Mouse (Mus musculus) left cerebral cortex, adult 18-20 months (tissue): ENCODE results near the gene Acnat1. TPM values are rescaled to one million over a fixed set of nuclear protein-coding genes. Genes with fewer than 3 reads are reported as not detected.
"Not testable (repeated sequence)": the region's sequence is repeated elsewhere in the genome, so short reads cannot be mapped to it uniquely, and the experiment has no call there.

ENCODE experiments used
- DNase-seq, 2 experiments: peaks; one replicate each; pipeline ENCODE4 v3.0.0; 2021 to 2022; ENCODE audit warnings: low spot score in 2 of 2, mixed read lengths in 1 of 2
- long read RNA-seq, 2 experiments: library from polyadenylated mRNA; stranded (forward); transcript quantifications; one replicate each; pipeline ENCODE4 v2.0.0; 2021
- total RNA-seq, 2 experiments: library from RNA; stranded (reverse); gene quantifications; 2 replicates each; pipeline ENCODE4 v1.2.3; 2021

Acnat1 gene
- under 1 TPM in 1 of 2 experiments, not detected in 1; 0.23 TPM for total RNA-seq
- long read RNA-seq, experiment 1, result 0 reads
- long read RNA-seq, experiment 2, result 0 reads

DNA sequence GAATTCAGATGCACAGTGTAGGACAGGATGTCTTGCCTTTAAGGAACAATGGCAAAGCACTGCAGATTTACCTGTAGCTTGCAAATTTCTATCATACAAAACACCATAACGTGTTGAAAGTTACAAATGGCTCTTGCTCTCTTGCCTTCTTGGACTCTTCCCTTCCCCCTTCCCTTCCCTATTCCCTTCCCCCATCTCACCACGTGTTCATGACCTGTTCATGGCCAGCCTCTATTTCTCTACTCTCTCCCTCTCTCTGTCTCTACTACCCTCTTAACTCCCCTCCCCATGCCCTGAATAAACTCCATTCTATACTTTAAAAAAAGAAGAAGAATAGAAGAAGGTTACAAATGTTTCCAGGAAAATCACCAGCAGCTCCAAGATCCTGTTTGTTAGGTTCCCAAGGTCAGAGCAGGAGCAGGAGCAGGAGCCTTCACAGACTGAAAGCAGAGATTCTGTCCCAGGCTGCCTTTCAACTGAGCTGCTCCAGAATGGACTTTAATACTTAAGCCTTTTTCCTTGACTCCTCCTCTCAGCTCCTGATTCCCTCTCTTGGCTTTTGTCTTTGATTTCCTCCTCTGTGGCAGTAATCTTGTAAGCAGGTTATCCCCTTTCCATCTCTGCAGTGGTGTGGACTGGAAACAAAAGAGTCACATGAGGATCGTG lies at the start of gene Acnat1:
Acnat1 (minus strand) TSS at position 478 of the 666 bp plus-strand sequence.
- DNase-seq, result no peak

DNA sequence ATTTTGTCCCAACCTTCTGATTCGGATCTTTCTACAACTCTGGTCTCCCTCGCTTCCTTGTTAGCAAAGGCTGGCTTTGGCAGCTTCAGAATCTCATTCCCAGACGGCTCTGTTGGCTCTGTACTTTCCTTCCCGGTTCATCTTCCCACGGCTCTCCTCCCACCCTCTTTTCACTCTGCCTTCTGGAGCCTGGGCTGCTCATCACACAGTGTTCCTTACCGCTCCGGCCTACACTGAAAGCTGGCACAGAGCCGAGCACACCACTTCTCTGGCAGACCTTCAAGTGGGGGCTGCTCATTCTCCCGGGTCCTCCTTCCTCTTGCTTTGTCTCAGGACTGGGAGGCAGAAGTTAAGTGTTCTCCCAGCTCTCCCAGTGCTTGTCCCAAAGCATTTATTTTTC lies 48.9 kb upstream of the Acnat1 start:
- DNase-seq, result peak; percentile 84 to 90

DNA sequence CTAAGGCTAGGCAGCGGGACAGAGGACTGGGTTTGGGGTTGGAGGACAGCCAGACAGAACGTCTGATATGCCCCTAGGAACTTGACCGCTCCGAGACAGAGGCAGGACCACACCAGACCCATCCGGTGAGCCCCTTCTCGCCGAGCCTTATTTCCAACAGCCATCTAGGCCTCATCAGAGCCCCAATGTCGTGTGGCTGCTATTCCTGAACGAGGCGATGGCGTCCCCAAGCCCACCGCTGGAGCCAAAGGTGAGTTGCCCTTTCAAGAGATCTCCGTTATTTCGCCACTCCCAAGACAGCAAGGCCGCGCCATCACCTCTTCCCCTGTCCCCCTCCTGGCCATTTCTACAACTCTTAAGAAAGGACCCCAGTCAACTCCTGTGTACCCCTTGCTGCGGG lies 47.6 kb upstream of the Acnat1 start:
- DNase-seq, result no peak

DNA sequence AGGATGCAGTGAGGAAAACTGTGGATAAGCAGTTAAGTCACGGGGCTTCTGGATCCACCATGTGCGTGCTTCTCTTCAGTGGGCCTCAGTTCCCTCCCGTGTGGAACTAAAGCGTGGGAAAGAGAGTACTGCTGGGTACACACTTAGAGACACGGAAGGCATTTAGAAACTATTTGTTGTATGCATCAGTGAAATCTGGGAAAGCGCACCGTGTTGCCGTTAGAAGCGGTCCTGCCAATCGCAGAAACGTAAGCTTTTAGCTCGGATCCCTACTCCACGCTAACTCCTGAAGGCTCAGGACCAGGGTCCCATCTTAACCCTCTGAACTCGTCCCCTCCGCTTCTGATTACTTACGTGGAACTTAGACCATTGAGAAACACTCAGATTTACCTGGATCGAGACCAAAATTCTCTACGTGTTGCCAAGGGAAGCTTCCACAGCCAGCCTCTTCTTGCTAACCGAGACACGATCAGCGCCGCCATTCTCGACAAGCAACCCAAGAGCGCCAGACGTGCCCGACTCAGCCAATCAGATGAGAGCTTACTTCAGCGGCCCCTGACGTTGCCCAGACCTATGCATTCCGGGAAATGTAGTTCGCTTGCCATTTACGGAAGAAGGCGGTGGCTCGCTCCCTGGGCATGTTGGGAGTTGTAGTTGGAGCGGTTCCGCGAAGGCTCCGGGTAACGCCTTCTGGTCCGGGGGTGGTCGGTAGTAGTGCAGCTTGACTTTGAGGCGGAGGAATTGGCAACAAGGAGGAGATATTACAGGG lies 47.0 kb upstream of the Acnat1 start, which contains the start of the genes Mrpl50 and Zfp189:
Mrpl50 (minus strand) TSS at position 522 of the 769 bp plus-strand sequence.
Zfp189 (plus strand) TSS at position 605 of the 769 bp plus-strand sequence.
- peak; percentile 93 to 97 for DNase-seq

DNA sequence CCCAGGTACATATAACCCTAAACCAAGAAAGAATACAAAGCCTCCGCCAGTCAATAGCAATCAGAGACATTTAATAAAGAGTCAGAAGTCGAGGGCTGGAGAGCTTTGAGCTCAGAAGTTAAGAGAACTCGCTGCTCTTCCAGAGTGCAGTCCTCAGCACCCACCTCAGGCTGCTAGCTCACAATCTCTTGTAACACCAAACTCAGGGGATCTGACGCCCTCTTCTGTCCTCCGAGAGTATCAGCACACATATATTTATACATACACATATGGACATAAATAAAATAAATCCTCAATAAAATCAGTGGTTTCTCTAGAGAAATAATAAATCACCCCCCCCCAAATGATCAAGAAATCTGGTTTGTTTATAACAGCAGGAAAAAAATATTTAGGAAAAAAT lies 45.8 kb upstream of the Acnat1 start:
- no peak for DNase-seq

DNA sequence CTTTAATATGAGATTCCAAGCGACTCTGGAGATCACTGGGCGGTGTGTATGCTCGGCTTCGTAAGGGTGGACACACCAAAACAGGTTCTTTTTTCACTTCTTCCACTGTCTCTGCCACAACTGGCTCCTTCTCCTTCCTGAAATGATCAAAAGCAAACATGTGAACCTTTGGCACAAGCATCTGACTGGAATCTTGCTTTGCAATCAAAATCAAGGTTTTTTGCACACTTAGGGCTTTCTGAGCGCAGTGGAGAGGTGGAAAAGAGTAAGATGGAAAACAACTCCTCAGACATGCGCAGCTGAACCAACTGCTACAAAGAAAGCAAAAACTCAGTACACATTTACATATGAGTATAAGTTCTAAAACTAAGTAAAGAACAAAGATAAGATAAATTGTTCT lies 40.7 kb upstream of the Acnat1 start:
- no peak for DNase-seq

DNA sequence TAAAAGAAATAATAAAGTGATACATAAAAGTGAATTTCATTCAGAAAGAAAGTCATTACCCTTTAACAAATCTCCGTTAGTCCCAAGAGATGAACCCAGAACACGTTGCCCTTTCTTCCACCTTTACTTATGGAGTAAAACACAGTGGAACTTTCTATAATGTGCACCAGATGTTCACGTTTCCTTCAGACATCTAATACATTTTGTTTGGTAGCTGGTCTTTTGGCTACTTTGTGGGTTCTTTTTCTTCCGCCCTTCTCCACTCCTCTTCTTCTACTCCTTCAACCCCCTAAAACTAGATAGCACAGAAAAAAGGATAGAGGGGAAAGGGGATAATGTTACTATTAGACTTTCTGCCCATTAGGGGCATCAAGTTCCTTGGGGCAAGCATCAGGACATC lies 38.9 kb upstream of the Acnat1 start:
- DNase-seq, result no peak

DNA sequence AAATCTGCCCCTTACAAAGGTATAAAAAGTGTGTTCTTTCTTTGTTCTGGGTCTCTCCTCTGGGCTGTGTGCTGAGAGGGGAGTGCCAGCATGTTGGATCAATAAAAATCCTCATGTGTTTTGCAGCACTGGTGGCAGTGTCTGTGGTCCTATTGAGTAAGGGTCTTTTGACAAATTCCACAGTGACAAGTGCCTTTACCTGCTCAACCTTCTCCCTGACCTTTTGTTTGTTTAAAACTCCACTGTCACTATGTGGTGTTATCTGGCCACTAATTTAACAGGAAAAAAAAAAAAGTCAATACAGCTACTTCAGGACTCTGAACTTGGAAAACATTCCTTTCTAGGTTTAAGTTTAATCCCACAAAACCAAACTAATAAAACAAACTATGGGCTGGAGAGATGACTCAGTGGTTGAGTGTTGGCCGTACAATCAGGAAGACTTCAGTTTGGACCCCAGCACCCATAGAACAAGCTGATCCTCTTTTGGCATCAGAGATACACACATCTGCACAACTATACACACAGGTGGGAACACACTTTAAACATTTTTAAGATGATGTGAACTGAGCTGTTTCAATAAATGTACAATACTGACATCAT lies 36.6 kb upstream of the Acnat1 start:
- DNase-seq, result not testable (repeated sequence)

DNA sequence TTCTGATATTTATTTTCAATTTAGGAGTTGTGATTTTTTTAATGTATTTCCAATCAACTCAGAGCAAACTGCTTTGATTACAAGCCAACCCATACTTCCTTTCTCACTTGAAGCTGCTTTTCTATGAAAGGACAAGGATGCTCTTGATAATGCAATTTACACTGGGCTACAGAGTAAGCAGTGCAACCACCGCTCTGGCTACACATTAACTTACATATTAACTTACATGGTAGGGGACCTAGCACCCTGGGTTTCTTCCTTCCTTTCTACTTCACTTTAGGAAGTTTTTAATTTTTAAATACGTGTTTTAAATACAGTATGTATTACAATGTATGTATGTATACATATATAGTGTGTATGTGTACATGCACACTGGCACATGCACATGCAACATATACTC lies 35.5 kb upstream of the Acnat1 start:
- no peak for DNase-seq

DNA sequence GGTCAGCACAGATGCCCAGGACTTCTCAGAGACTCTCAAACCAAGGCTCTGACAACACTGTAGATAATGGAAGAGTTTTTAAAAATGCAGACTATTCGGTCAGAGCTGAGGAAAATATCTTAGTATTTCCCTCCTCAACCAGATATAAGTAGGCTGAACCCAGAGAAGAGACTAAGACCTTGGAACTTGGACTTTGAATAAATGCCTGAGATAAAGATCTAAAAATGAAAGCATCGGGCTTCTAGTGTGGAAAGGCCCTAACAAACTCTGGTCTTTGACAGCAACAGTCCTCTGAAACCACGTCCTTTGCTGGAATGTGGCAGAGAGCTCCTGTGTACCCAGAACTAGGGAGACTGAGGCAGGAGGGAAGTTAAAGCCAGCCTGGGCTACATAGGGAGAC lies 32.7 kb upstream of the Acnat1 start, which contains the start of gene Baat:
Baat (minus strand) TSS at position 172 of the 400 bp plus-strand sequence.
- no peak for DNase-seq

DNA sequence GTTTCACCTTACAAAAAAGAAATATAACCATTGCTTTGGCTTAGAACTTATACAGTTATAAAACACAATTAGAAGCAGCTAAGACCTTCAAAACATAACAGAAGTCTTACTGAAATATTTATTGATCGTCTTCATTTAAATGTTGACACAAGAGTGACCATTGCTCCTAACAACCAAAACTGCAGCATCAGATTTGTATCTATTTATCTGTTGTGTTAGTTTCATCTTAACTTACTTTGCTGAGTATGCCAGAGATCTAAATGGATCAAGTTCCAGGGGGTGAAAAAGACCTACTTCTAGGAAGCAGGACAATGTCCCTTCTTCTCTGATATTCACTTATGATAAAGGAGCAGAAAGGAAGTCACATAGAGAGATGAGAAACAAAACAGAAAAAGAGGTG lies 29.9 kb upstream of the Acnat1 start:
- no peak for DNase-seq

DNA sequence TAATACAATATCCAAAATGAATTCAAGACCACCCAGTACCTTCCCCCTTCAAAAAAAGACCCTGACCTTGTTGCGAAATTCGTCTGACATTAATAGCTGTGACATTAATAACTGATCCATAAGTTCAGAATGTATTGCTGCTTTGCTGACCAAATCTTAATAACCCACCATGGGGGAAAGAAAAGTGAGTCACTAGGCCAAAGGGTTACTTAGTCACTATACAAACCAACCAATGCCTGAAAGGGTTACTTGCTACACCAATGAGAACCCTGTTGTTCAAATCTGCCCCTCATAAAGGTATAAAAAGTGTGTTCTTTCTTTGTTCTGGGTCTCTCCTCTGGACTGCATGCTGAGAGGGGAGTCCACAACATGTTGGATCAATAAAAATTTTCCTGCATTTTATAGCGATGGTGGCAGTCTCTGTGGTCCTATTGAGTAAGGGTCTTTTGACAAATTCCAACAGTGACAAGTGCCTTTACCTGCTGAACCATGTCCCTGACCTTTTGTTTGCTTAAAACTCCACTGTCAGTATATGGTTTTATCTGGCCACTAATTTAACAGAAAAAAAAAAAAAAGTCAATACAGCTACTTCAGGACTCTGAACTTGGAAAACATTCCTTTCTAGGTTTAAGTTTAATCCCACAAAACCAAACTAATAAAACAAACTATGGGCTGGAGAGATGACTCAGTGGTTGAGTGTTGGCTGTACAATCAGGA lies 12.4 kb upstream of the Acnat1 start:
- DNase-seq, result not testable (repeated sequence)

DNA sequence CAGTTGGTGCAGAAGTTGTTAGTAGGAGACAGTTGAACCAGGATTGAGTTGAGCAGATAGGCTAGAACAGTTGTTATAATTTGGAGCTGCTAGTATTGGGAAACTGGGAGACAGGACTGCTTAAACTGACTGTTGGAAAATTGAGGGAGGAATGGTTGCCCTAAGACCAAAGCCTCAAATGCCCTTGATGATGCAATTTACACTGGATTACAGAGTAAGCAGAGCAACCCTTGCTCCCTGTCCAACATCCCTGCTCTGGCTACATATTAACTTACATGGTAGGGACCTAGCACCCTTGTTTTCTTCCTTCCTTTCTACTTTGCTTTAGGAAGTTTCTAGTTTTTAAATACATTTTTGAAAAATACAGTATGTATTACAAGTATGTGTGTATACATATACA lies 11.7 kb upstream of the Acnat1 start:
- no peak for DNase-seq

DNA sequence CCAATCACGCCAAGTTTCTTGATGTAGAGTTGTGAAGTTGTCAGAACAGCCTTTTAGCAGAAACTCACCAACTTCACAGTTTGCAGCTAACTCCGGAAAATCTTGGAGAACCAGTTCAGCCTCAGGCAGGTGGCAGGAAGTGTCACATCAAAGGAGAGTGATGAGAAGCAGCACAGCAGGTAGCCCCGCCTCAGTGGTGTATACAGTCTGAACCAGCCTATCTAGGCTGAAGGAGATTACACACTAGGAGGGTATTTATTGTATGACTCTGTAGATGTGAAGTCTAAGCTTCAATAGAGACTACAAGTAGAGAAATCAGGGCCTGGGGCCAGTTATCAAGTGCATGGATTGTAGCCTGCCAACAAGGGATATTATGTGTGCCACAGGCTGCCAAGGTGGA lies 7.2 kb upstream of the Acnat1 start:
- DNase-seq, result no peak

DNA sequence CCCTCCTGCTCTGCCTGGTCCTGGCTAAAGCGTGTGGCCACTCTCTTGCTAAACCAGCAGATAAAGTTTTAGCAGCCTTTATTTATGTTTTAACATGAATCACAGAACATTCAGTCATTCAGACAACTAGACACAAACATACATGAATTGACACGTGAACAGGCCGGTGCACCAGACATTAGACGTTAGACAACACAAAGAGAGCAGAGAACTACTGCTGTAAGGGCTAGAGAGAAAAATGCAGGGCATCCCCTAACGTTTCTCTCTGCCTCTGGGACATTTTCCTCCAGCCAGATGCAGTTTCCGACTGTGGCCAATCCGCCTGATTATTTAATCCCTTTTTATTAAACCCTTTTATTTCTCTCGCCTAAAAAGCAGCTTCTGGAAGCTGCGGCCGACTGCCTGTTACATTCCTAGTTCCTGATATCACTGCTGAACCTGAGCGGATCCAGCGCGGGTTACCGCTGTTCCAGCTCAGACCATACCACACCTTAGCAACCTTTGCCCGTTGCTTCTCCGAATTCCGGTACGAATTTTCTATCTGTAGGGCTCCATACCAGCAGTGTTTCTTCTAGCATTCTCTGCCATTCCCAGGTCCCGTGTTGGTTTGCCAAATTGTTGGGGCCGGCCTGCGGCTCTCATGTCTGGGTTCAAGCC lies 6.5 kb upstream of the Acnat1 start:
- no peak for DNase-seq

DNA sequence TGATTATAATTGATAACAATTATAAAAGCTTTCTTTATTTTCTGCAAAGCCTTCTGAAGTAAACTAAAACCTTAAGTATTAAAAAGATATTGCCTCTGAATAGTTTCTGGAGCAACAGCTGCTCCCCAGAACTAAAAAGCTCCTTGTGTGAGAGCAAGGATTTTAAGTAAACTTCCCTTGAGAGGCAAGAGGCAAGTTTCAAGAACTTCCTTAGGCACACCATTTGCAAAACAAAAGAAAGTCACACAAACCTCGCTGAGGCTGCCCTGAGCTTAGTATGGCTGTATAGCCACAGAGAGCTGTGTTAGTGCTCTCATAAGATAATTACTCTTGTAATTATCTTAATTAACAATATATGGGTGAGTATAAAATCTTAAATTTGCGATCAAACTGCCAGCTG lies 5.3 kb upstream of the Acnat1 start:
- DNase-seq, result not testable (repeated sequence)

DNA sequence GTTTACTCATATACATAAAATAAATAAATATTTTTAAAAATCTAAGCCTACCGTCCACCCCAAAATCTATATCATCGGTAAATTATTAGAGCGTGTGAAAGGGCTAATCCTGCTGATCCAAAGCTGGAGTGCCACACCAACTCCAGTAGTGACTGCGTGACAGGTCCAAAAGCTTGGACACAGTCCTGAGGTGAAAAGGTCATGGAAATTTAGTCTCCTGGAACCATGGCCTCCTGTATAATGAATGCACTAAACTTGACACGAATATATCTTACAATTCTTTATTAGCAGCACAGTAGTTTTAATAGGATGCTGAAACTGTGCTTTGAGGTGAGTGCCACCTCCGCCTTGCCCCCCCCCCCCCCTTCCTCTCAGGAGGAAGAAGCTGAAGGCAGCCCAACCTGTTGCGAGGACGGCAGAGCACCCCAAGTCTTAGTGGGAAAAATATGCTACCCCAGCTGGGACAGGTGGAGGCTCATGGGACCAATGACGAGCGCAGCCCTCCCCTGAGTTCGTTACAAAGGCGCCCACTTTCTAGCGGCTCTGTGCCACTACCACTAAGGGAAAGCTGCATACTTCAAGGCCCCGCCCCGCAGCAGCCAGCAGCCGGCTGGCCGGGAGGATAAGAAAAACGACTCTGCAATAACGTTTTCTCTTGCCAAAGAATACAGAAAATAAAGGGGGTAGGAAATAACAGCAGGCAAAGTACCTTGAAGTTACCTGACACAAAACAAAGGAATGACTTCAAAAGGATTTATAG lies 4.6 kb upstream of the Acnat1 start:
- no peak for DNase-seq

DNA sequence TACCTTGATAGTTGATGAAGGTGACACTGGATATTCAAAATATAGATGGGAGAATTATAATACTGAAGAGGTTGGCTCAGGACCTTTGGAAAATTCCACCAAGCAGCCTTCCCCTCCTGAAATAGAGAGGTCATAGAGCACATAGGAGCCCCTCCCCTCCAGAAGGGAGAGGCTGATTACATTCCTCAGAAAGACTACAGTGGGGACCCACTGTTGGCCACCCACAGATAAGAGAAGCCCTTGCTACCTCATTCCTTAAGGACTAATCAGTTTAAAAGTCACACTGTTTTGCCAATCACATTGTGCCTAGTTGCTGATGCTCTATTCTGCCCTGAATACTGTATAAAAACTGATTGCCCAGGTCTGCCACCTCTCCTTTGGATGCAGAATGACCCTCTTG lies 871 bp upstream of the Acnat1 start:
- no peak for DNase-seq

DNA sequence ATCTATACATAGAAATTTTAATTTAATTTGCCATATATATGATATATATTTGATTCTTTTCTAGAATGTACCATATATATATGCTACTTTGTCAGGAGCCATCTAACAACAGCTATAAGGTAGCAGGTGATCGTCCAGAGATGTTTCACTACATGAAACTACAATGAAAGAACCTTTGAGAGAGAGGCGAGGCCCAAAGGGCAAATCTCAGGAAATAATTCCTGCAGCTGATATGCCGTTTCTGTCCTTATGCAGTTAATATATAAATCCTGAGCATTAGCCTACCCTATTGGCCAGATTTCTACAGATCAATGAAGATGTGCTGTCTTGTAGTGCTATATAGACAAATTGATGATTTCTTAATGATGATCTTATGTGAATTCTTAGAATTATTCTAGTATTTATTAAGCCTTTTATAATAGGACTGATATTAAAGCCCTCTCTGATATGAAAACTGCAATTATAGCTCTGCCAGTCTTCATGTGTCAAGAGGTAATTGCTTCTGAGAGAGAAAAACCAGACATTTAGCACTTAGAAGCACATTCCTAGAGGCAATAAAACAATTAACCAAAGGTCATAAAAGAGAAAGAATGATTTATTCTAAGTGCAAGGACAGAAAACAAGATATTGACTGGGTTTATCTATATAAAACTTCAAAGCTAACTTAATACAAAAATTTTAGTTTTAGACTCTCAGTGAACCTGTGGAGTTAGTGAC lies 4.1 kb downstream of the Acnat1 start:
- DNase-seq, result no peak
